Mouse (Mus musculus): ENCODE results near the gene Med13l.

DNA sequence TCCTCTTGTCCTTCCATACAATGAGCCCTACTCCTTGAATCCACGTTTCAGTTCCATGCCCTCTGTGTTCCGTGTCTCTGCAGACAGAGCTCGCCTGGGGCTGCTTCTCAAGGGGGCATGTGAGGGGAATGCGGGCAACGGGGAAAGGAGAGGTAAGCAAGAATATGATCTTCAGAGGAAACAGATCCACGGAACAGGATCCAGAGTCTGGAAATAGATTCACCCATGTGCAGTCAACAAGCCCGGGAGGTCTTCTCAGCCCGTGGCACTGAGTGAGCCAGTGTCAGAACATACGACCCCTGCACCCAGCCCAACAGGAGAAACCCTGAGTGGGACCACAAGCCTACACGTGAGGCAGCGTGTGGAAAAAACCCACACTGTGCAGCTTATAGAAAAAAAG lies 228.7 kb downstream of the Med13l start:
- TF ChIP-seq CTCF (IDR thresholded peaks at IDR 0.05; ENCODE audit: borderline replicate concordance, control insufficient read depth, extremely low read depth, insufficient read depth, low read length, poor library complexity) = no peak
- TF ChIP-seq POLR2A (IDR thresholded peaks at IDR 0.05; ENCODE audit: control insufficient read depth, extremely low read depth, insufficient read depth, low read length, poor library complexity) = no peak
